Mouse (Mus musculus) intestine, postnatal 0 days (tissue): ENCODE results near the gene Odc1. TPM values are rescaled to one million over a fixed set of nuclear protein-coding genes. Genes with fewer than 3 reads are reported as not detected.
A peak's percentile ranks its signal among the peaks of the same experiment; 100 is the strongest.

ENCODE experiments used
- ATAC-seq: fragments of 200-750 bp; cut with Nextera tagmentation; 2 replicates; pipeline ENCODE4 v1.8.0; 2017; ENCODE audit warnings: mild to moderate bottlenecking, moderate TSS enrichment, moderate library complexity
- H3K27ac ChIP-seq: fragments of 300-500 bp; sonication (generic); 2 replicates; pipeline ENCODE4 v1.5.1; 2014; ENCODE audit warnings: mild to moderate bottlenecking, low read depth, low read length, moderate library complexity
- H3K27me3 ChIP-seq: fragments of 300-500 bp; sonication (generic); replicated peaks from 2 replicates; pipeline ENCODE4 v1.6.1; 2014; ENCODE audit warnings: low read length, mixed read lengths; ENCODE audit not compliant: control insufficient read depth, insufficient read depth
- H3K36me3 ChIP-seq: fragments of 300-500 bp; sonication (generic); 2 replicates; pipeline ENCODE4 v1.6.1; 2014; ENCODE audit warnings: mild to moderate bottlenecking, moderate library complexity; ENCODE audit not compliant: control insufficient read depth, insufficient read depth
- H3K4me1 ChIP-seq: fragments of 300-500 bp; sonication (generic); replicated peaks from 2 replicates; pipeline ENCODE4 v1.6.1; 2014; ENCODE audit warnings: antibody characterized with exemption, low read length, mixed read lengths; ENCODE audit not compliant: control insufficient read depth, insufficient read depth
- H3K4me2 ChIP-seq: fragments of 300-500 bp; sonication (generic); replicated peaks from 2 replicates; pipeline ENCODE4 v1.6.1; 2014; ENCODE audit warnings: low read depth, mild to moderate bottlenecking, moderate library complexity
- H3K4me3 ChIP-seq: fragments of 300-500 bp; sonication (generic); 2 replicates; pipeline ENCODE4 v1.5.1; 2014; ENCODE audit warnings: low read depth, low read length
- H3K9ac ChIP-seq: fragments of 300-500 bp; sonication (generic); 2 replicates; pipeline ENCODE4 v1.6.1; 2014; ENCODE audit warnings: mild to moderate bottlenecking, low read depth, low read length
- H3K9me3 ChIP-seq: fragments of 300-500 bp; sonication (generic); 2 replicates; pipeline ENCODE4 v1.6.1; 2016; ENCODE audit warnings: mixed run types; ENCODE audit not compliant: control insufficient read depth
- CTCF ChIP-seq: sonication (generic); IDR thresholded peaks from 2 replicates; pipeline ENCODE4 v1.5.1; 2016; ENCODE audit warnings: low read depth, mild to moderate bottlenecking, control low read depth, antibody characterized with exemption, moderate library complexity
- WGBS: fragments of 180-500 bp; shearing (Covaris S2); extraction: QIAGEN DNeasy Blood & Tissue Kit; methylation state at CpG from one replicate; pipeline ENCODE4 v1.1.7; 2014; 5-methylcytosine and 5-hydroxymethylcytosine counted together
- polyA plus RNA-seq: library from polyadenylated mRNA; unstranded; fragments of >200 nt; fragmentation: Nextera tagmentation; extraction: Ambion mirVana; gene quantifications from 2 replicates; pipeline ENCODE4 v1.2.1, GENCODE M21; 2015

Odc1 gene
- polyA plus RNA-seq, 1 experiment from 2014 or later = 87.8 TPM

DNA sequence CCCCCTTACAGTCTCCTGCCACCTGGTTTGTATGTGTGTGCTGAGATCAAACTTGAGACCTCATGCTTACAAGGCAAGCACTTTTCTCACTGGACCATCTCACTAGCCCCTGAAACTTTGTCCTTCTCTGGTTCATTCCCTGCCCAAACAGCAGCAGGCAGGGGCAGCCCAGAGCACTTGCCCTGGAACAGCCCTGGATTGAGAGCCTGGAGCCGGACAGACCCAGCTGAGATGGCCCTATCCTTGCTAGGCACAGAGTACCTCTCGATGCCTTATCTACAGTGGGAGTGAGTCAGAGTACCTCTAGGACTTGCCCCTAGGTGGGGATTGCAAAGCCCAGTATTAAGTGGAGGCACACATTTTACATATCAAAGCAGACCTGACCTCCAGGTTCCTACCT, 8.4 kb downstream of the Odc1 start:
- Histone ChIP-seq H3K4me3 (no peak overlapping the region), H3K36me3 (peaks cover 26% of the 10 kb centered on the region), H3K9me3 (no peaks in the 10 kb centered on the region), H3K27me3 (no peaks in the 10 kb centered on the region), H3K9ac (no peak overlapping the region), H3K4me2 (no peak overlapping the region), H3K4me1 (no peaks in the 10 kb centered on the region), H3K27ac (no peak overlapping the region)
- no peak for ATAC-seq
- no peak for TF ChIP-seq CTCF
- 45% methylated on average over 2 of the region's 2 CpGs for WGBS

- no peaks in the 10 kb centered on the region for H3K9me3 ChIP-seq
- H3K36me3 ChIP-seq = peaks cover 19% of the 10 kb centered on the region
- H3K9ac ChIP-seq = no peak overlapping the region
- 72% methylated on average over 5 of the region's 5 CpGs for WGBS
- ATAC-seq = no peak
- no peak for TF ChIP-seq CTCF
- no peak overlapping the region for H3K27ac ChIP-seq
- H3K27me3 ChIP-seq = no peaks in the 10 kb centered on the region
- no peak overlapping the region for H3K4me3 ChIP-seq
- no peaks in the 10 kb centered on the region for H3K4me1 ChIP-seq
- no peak overlapping the region for H3K4me2 ChIP-seq
These were observed 9.0 kb downstream of the Odc1 start for GRCm38 (mm10) chr12:17553627-17554026.

DNA sequence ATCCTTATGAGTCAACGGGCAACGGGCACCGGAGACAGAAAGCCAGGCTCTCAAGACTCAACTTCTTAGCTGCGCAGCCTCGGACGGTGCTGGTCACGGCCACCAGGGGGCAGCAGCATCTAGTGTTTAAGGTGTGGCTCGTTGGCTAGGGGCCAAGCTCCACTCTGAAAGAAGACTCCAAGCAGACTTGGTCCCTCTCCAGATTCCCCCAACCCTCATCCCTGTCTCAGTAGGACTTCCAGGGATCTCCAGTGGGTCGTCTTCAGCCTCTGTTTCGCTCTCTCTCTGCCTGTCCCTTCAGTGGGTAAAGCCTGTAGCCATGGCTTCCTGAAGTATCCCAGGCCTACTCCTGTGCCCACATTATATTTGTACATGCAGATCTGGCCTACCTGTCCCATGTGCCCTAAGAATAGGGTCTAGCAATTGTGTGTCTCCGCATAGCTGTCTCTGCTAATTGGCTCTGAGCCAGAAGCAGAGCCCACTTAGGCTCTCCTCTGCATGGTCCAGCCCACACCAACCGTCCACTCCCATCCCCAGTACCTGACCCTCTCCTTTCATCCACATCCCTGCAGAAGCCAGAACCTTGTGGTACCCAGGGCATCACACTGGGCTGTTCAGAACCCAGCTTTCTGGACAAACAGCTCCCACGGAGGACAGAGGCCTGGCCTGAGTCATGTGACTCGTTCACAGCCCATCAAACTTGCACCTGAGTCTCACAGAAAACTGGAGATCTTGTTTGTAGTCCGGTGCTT, 9.8 kb downstream of the Odc1 start:
- ATAC-seq = peak; percentile 44
- Histone ChIP-seq H3K36me3 (peaks cover 12% of the 10 kb centered on the region), H3K4me1 (no peaks in the 10 kb centered on the region), H3K9ac (no peak overlapping the region), H3K9me3 (no peaks in the 10 kb centered on the region), H3K4me2 (no peak overlapping the region), H3K27me3 (no peaks in the 10 kb centered on the region), H3K27ac (no peak overlapping the region), H3K4me3 (no peak overlapping the region)
- TF ChIP-seq CTCF = peak; percentile 95
- 34% methylated on average over 15 of the region's 15 CpGs for WGBS

DNA sequence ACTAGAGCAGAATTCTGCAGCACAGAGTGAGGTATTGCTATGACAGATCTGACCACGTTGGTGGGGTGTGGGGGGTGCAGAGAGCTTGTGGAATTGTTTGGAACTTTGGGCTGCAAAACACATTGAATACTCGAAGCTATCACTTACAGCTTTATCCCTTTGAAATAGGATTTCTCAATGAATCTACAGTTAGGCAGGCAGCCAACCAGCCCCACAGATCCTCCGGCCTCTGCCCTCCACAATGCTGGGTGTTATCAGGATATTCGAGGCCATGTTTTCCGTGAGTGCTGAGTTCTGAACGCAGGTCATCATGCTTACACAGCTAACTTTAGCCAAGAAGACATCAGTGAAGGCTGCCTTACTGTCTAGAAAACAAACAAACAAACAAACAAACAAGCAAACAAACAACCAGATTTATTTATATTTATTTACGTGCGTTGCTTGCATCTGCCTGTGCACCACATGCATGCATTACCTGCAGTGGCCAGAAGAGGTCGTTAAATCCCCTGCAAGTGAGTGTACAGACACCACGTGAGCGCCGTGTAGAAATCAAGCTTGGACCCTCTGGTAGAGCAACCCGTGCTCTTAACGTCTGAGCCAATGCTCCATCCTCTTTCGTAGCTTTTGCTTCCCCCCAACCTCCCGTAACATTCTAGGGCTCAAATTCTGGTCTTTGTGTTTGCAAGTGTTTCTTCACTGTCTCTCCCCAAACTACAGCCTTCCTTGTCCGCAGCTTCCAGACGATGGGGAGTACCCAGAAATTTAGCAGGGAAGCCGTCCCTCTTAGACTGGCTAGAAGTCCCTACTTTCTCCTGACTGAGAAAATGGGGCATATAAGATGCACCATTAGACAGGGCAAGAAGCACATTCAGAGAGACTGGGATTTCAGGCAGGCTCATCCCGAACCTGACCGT, 12.1 kb downstream of the Odc1 start:
- peak; percentile 83 for TF ChIP-seq CTCF
- no peak overlapping the region for H3K4me2 ChIP-seq
- H3K9ac ChIP-seq = no peak overlapping the region
- H3K9me3 ChIP-seq = no peaks in the 10 kb centered on the region
- ATAC-seq = no peak
- H3K4me1 ChIP-seq = no peaks in the 10 kb centered on the region
- no peaks in the 10 kb centered on the region for H3K27me3 ChIP-seq
- H3K36me3 ChIP-seq = no peaks in the 10 kb centered on the region
- WGBS = 35% methylated on average over 21 of the region's 21 CpGs
- no peak overlapping the region for H3K4me3 ChIP-seq
- no peak overlapping the region for H3K27ac ChIP-seq

DNA sequence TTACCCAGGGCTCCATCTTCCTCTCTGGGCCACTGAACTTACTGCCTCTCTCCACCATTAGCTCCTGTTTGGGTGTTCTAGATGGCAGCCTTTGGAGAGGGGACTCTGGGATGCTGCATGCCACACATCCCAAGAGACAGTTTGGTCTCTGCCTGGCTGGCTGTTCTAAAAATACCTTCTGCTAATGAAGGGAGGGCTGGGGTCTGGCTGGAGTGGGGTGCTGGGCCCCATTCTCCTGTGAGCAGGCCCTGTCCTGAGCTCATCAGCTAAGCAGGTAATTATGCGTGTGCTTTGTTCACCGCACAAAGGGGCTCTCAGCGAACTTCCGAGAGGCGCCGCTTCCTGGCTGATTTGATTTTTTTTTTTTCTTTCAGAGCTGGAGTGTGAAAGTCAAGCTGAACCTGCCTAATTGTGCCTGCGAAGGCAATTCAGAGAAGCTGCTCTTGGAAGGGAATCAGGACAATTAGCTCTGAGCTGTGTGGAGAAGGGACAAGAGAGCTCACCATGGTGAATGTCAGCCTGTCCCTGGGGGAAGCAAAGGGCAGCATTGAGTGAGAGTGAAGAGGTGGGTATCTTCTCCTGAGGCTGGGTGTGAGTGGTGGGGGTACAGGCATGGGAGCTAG, 12.9 kb downstream of the Odc1 start:
- Histone ChIP-seq H3K4me2 (no peak overlapping the region), H3K36me3 (no peaks in the 10 kb centered on the region), H3K27me3 (no peaks in the 10 kb centered on the region), H3K9me3 (no peaks in the 10 kb centered on the region), H3K4me3 (no peak overlapping the region), H3K27ac (no peak overlapping the region), H3K4me1 (no peaks in the 10 kb centered on the region), H3K9ac (no peak overlapping the region)
- ATAC-seq = no peak
- 56% methylated on average over 7 of the region's 7 CpGs for WGBS
- TF ChIP-seq CTCF = no peak

DNA sequence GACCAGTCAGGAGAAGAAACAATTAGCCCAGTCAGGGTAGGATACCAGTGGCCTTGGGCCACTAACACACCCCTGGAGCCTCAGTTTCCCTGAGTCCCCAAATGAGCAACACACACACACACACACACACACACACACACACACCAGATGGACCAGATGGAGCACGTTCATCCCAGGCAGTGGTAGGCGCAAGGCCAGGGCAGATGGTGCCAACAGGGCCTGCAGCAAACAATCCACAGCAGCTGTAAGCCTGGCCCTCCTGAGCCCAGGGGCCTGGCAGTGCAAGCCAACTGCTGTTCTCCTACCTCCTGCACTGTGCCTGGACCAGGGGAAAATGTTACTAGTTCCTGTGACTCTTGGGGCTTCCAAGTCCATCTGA, 13.4 kb downstream of the Odc1 start:
- Histone ChIP-seq H3K36me3 (no peaks in the 10 kb centered on the region), H3K9ac (no peak overlapping the region), H3K9me3 (no peaks in the 10 kb centered on the region), H3K27ac (no peak overlapping the region), H3K27me3 (no peaks in the 10 kb centered on the region), H3K4me1 (no peaks in the 10 kb centered on the region), H3K4me2 (no peak overlapping the region), H3K4me3 (no peak overlapping the region)
- no peak for ATAC-seq
- WGBS = 77% methylated on average over 2 of the region's 2 CpGs
- TF ChIP-seq CTCF = no peak
